Mouse (Mus musculus) embryonic fibroblast, embryonic 13.5 days (primary cell): ENCODE results near the gene Slu7. TPM values are rescaled to one million over a fixed set of nuclear protein-coding genes. Genes with fewer than 3 reads are reported as not detected.

Experiments
- H3K27ac ChIP-seq: 2 replicates; pipeline ENCODE4 v1.5.1; 2012; ENCODE audit warnings: low read length, control low read depth, inconsistent platforms; ENCODE audit not compliant: insufficient read depth
- H3K4me1 ChIP-seq: 2 replicates; pipeline ENCODE4 v1.6.1; 2011; ENCODE audit warnings: low read length; ENCODE audit not compliant: control insufficient read depth, insufficient read depth
- H3K4me3 ChIP-seq: 2 replicates; pipeline ENCODE4 v1.5.1; 2011; ENCODE audit warnings: mild to moderate bottlenecking, control low read depth, low read length; ENCODE audit not compliant: insufficient read depth
- CTCF ChIP-seq: IDR thresholded peaks from 2 replicates; pipeline ENCODE4 v1.5.1; 2011; ENCODE audit warnings: mild to moderate bottlenecking, control low read depth, low read length, moderate library complexity, borderline replicate concordance; ENCODE audit not compliant: insufficient read depth
- POLR2A ChIP-seq: IDR thresholded peaks from 2 replicates; pipeline ENCODE4 v1.6.1; 2011; ENCODE audit warnings: low read depth, mild to moderate bottlenecking, control low read depth, low read length, moderate library complexity
- polyA plus RNA-seq: library from polyadenylated mRNA; stranded (reverse); fragments of >200 nt; gene quantifications from 2 replicates; pipeline ENCODE4 v1.2.4, GENCODE M21; 2011; ENCODE audit warnings: low read depth; ENCODE audit not compliant: missing spikeins, insufficient read length

Gene Slu7
- polyA plus RNA-seq, 1 experiment: 42.0 TPM

GRCm38 (mm10) chr11:43412771-43413451 is 20.6 kb upstream of the Slu7 start:
- Histone ChIP-seq H3K27ac (no peak overlapping the region), H3K4me3 (no peak overlapping the region), H3K4me1 (no peaks in the 10 kb centered on the region)
- TF ChIP-seq POLR2A (no peak), CTCF (no peak)

- Histone ChIP-seq H3K4me3 (no peak overlapping the region), H3K4me1 (no peaks in the 10 kb centered on the region), H3K27ac (no peak overlapping the region)
- TF ChIP-seq CTCF: no peak
- no peak for TF ChIP-seq POLR2A
Observed at GRCm38 (mm10) chr11:43417201-43417600, 16.3 kb upstream of the Slu7 start.

- Histone ChIP-seq H3K4me3 (no peak overlapping the region), H3K27ac (no peak overlapping the region), H3K4me1 (no peaks in the 10 kb centered on the region)
- no peak for TF ChIP-seq POLR2A
- TF ChIP-seq CTCF: no peak
Observed at GRCm38 (mm10) chr11:43424386-43424785, 9.2 kb upstream of the Slu7 start.

- Histone ChIP-seq H3K4me1 (no peaks in the 10 kb centered on the region), H3K4me3 (no peak overlapping the region), H3K27ac (no peak overlapping the region)
- TF ChIP-seq CTCF: no peak
- TF ChIP-seq POLR2A: no peak
Observed at GRCm38 (mm10) chr11:43425166-43425709, 8.3 kb upstream of the Slu7 start.

- Histone ChIP-seq H3K27ac (peak within 1 kb of the TSS; percentile 64; the same call in 1 of the 2 replicates), H3K4me3 (peak within 1 kb of the TSS; percentile 73), H3K4me1 (no peaks in the 10 kb centered on the region)
- TF ChIP-seq POLR2A (peak; percentile 98), CTCF (no peak)
Observed at GRCm38 (mm10) chr11:43425824-43426413, 7.6 kb upstream of the Slu7 start, which contains the start of gene Pttg1. Gene Pttg1 (minus strand): TSS chr11:43426251.

- H3K27ac ChIP-seq: peak overlapping the region; percentile 64; the same call in 1 of the 2 replicates
- TF ChIP-seq CTCF (no peak), POLR2A (no peak)
- peak overlapping the region; percentile 44 for H3K4me3 ChIP-seq
- H3K4me1 ChIP-seq: no peaks in the 10 kb centered on the region
Observed at GRCm38 (mm10) chr11:43426414-43426884, 7.1 kb upstream of the Slu7 start.

- no peak overlapping the region for H3K27ac ChIP-seq
- TF ChIP-seq CTCF: no peak
- TF ChIP-seq POLR2A: no peak; the same call in none of the 2 replicates
- H3K4me1 ChIP-seq: 0 out of 2 replicates have a peak, but pooled peaks cover 5% of the 10 kb centered on the region
- H3K4me3 ChIP-seq: peak overlapping the region; percentile 72
Observed at GRCm38 (mm10) chr11:43434024-43434407, 472 bp downstream of the Slu7 start.

GRCm38 (mm10) chr11:43441121-43441520 is 7.6 kb downstream of the Slu7 start:
- no peak for TF ChIP-seq CTCF
- no peak for TF ChIP-seq POLR2A
- H3K4me1 ChIP-seq: no peaks in the 10 kb centered on the region
- no peak overlapping the region for H3K4me3 ChIP-seq
- no peak overlapping the region for H3K27ac ChIP-seq

GRCm38 (mm10) chr11:43443183-43443582 is 9.6 kb downstream of the Slu7 start:
- H3K27ac ChIP-seq: no peak overlapping the region

GRCm38 (mm10) chr11:43449916-43450315 is 16.4 kb downstream of the Slu7 start:
- no peak for TF ChIP-seq POLR2A
- TF ChIP-seq CTCF: no peak
- Histone ChIP-seq H3K4me3 (no peak overlapping the region), H3K4me1 (no peaks in the 10 kb centered on the region), H3K27ac (no peak overlapping the region)

More at GRCm38 (mm10) chr11:43443183-43443582, 9.6 kb downstream of the Slu7 start:
- H3K4me1 ChIP-seq: no peaks in the 10 kb centered on the region
- no peak for TF ChIP-seq CTCF
- TF ChIP-seq POLR2A: no peak
- H3K4me3 ChIP-seq: no peak overlapping the region
